Mouse (Mus musculus): ENCODE data around the gene H2-DMb2.

DNA sequence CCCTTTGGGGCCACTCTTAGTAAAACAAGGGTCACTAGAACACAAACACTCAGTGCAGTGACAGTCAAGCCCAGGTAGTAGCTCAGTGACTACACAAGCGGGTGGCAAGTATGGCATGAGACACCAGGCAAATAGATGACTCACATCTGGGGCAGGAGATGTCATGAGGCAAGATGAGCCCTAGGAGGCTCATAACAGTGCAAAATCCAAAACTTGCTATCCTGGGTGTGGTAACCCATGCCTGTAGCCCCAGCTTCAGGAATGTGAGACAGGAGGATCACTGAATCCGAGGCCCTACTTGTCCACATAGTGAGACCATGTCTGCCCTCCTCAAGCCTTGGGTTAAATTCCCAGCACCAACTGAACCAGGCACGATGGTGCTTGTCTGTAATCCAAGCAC, 8.7 kb upstream of the H2-DMb2 start:
- no peak for TF ChIP-seq CTCF (IDR thresholded peaks at IDR 0.05; ENCODE audit: borderline replicate concordance, extremely low read depth, insufficient read depth, insufficient read length)
- no peak for TF ChIP-seq POLR2A (IDR thresholded peaks at IDR 0.05; ENCODE audit: borderline replicate concordance, extremely low read depth, insufficient read depth, insufficient read length, poor library complexity, severe bottlenecking)
